Mouse (Mus musculus): ENCODE results near the gene Ncoa3.

- TF ChIP-seq CTCF (IDR thresholded peaks at IDR 0.05; ENCODE audit: low read depth, low read length) (no peak), EP300 (IDR thresholded peaks at IDR 0.05; ENCODE audit: insufficient read depth, low read depth, low read length) (no peak)
These were observed 56.4 kb downstream of the Ncoa3 start for GRCm38 (mm10) chr2:166048852-166049251.

Measured in ES-Bruce4 (cell line).